Mouse (Mus musculus) MEL (cell line): ENCODE measurements around the gene Cd47. TPM values are rescaled to one million over a fixed set of nuclear protein-coding genes. Genes with fewer than 3 reads are reported as not detected.
A peak's percentile ranks its signal among the peaks of the same experiment; 100 is the strongest.

ENCODE experiments used
- DNase-seq: peaks from one replicate; pipeline ENCODE4 v3.0.0; 2011; ENCODE audit warnings: low read depth, low spot score
- H3K27ac ChIP-seq: 2 replicates; pipeline ENCODE4 v1.5.1; 2012; ENCODE audit warnings: low read depth, mild to moderate bottlenecking, control low read depth, low read length, moderate library complexity; ENCODE audit not compliant: control insufficient read depth
- H3K27me3 ChIP-seq, 2 experiments: fragments of 150-350 bp in 1 of 2; sonication (generic) in 1 of 2; 2 replicates each; pipeline ENCODE4 v1.6.1; 2012; ENCODE audit warnings: low read length in 2 of 2, mild to moderate bottlenecking in 2 of 2, improper control_type of control experiment in 1 of 2, moderate library complexity in 1 of 2; ENCODE audit not compliant: insufficient read depth in 2 of 2, control insufficient read depth in 1 of 2
- H3K36me3 ChIP-seq, 2 experiments: 2 replicates each; pipeline ENCODE4 v1.6.1; 2012 to 2014; ENCODE audit warnings: low read length in 2 of 2, improper control_type of control experiment in 1 of 2, inconsistent platforms in 1 of 2, mild to moderate bottlenecking in 1 of 2; ENCODE audit not compliant: insufficient read depth in 2 of 2, control insufficient read depth in 1 of 2
- H3K4me1 ChIP-seq, 2 experiments: fragments of 150-350 bp in 1 of 2; sonication (generic) in 1 of 2; 2 replicates each; pipeline ENCODE4 v1.6.1; 2012; ENCODE audit warnings: low read length in 2 of 2, improper control_type of control experiment in 1 of 2, mild to moderate bottlenecking in 1 of 2; ENCODE audit not compliant: insufficient read depth in 2 of 2, control insufficient read depth in 1 of 2
- H3K4me3 ChIP-seq, 2 experiments: fragments of 150-350 bp in 1 of 2; sonication (generic) in 1 of 2; 2 replicates each; pipeline ENCODE4 v1.5.1; 2012; ENCODE audit warnings: low read depth in 2 of 2, low read length in 2 of 2, mild to moderate bottlenecking in 2 of 2, moderate library complexity in 2 of 2, control low read depth in 1 of 2, improper control_type of control experiment in 1 of 2; ENCODE audit not compliant: control insufficient read depth in 1 of 2, insufficient read depth in 1 of 2
- H3K79me2 ChIP-seq: 2 replicates; pipeline ENCODE4 v1.6.1; 2012; ENCODE audit warnings: mild to moderate bottlenecking, low read length, moderate library complexity; ENCODE audit not compliant: control insufficient read depth, poor library complexity, insufficient read depth
- H3K9ac ChIP-seq: 2 replicates; pipeline ENCODE4 v1.6.1; 2012; ENCODE audit warnings: low read depth, mild to moderate bottlenecking, control low read depth, low read length, moderate library complexity; ENCODE audit not compliant: control insufficient read depth, poor library complexity, severe bottlenecking
- H3K9me3 ChIP-seq: fragments of 150-350 bp; sonication (generic); replicated peaks from 2 replicates; pipeline ENCODE4 v1.6.1; 2012; ENCODE audit warnings: mild to moderate bottlenecking, low read length, improper control_type of control experiment, moderate library complexity; ENCODE audit not compliant: insufficient read depth
- BHLHE40 ChIP-seq: IDR thresholded peaks from 2 replicates; pipeline ENCODE4 v1.6.1; 2012; ENCODE audit warnings: low read depth, mild to moderate bottlenecking, inconsistent platforms, low read length, improper control_type of control experiment, borderline replicate concordance
- CHD1 ChIP-seq: IDR thresholded peaks from 2 replicates; pipeline ENCODE4 v1.6.1; 2012; ENCODE audit warnings: low read depth, mild to moderate bottlenecking, inconsistent platforms, low read length, improper control_type of control experiment
- CHD2 ChIP-seq: IDR thresholded peaks from 2 replicates; pipeline ENCODE4 v1.6.1; 2011; ENCODE audit warnings: low read length, improper control_type of control experiment
- CTCF ChIP-seq, 3 experiments: IDR thresholded peaks in 2 of 3; conservative IDR thresholded peaks in 1 of 3; 2 replicates each; pipeline ENCODE4 v1.5.1; 2011 to 2012; ENCODE audit warnings: low read length in 3 of 3, low read depth in 2 of 3, mild to moderate bottlenecking in 2 of 3, improper control_type of control experiment in 1 of 3, inconsistent platforms in 1 of 3, mixed read lengths in 1 of 3, moderate library complexity in 1 of 3; ENCODE audit not compliant: control insufficient read depth in 1 of 3, insufficient read depth in 1 of 3, poor library complexity in 1 of 3, severe bottlenecking in 1 of 3
- E2F4 ChIP-seq: IDR thresholded peaks from 2 replicates; pipeline ENCODE4 v1.6.1; 2011; ENCODE audit warnings: low read depth, low read length, improper control_type of control experiment, borderline replicate concordance
- ELF1 ChIP-seq: IDR thresholded peaks from 2 replicates; pipeline ENCODE4 v1.6.1; 2014; ENCODE audit warnings: low read depth, mild to moderate bottlenecking, inconsistent platforms, low read length, improper control_type of control experiment, moderate library complexity
- EP300 ChIP-seq, 2 experiments: IDR thresholded peaks; 2 replicates each; pipeline ENCODE4 v1.6.1; 2011; ENCODE audit warnings: improper control_type of control experiment in 2 of 2, low read length in 2 of 2, low read depth in 1 of 2, mild to moderate bottlenecking in 1 of 2
- ETS1 ChIP-seq: IDR thresholded peaks from 2 replicates; pipeline ENCODE4 v1.6.1; 2012; ENCODE audit warnings: low read depth, mild to moderate bottlenecking, inconsistent platforms, low read length, improper control_type of control experiment, moderate library complexity
- GABPA ChIP-seq: IDR thresholded peaks from 2 replicates; pipeline ENCODE4 v1.6.1; 2012; ENCODE audit warnings: low read depth, mild to moderate bottlenecking, inconsistent platforms, low read length, improper control_type of control experiment, moderate library complexity
- GATA1 ChIP-seq: IDR thresholded peaks from 2 replicates; pipeline ENCODE4 v1.6.1; 2011; ENCODE audit warnings: low read depth, low read length, improper control_type of control experiment
- JUND ChIP-seq: IDR thresholded peaks from 2 replicates; pipeline ENCODE4 v1.6.1; 2011; ENCODE audit warnings: low read depth, mild to moderate bottlenecking, improper control_type of control experiment, low read length
- KAT2A ChIP-seq: conservative IDR thresholded peaks from 2 replicates; pipeline ENCODE4 v1.6.1; 2012; ENCODE audit warnings: low read depth, low read length, improper control_type of control experiment, inconsistent platforms
- MAFK ChIP-seq: IDR thresholded peaks from 2 replicates; pipeline ENCODE4 v1.6.1; 2011; ENCODE audit warnings: low read depth, mild to moderate bottlenecking, low read length, improper control_type of control experiment, borderline replicate concordance
- MAX ChIP-seq: IDR thresholded peaks from 2 replicates; pipeline ENCODE4 v1.6.1; 2011; ENCODE audit warnings: low read length, improper control_type of control experiment
- MAZ ChIP-seq: IDR thresholded peaks from 2 replicates; pipeline ENCODE4 v1.6.1; 2012; ENCODE audit warnings: low read depth, mild to moderate bottlenecking, inconsistent platforms, low read length, improper control_type of control experiment
- MEF2A ChIP-seq: IDR thresholded peaks from 2 replicates; pipeline ENCODE4 v1.6.1; 2014; ENCODE audit warnings: low read depth, mild to moderate bottlenecking, inconsistent platforms, low read length, improper control_type of control experiment; ENCODE audit not compliant: poor library complexity, insufficient replicate concordance, severe bottlenecking; ENCODE audit errors: extremely low read depth
- MXI1 ChIP-seq: IDR thresholded peaks from 2 replicates; pipeline ENCODE4 v1.6.1; 2011; ENCODE audit warnings: mild to moderate bottlenecking, low read depth, low read length, improper control_type of control experiment
- MYB ChIP-seq: IDR thresholded peaks from 2 replicates; pipeline ENCODE4 v1.6.1; 2011; ENCODE audit warnings: mild to moderate bottlenecking, low read depth, low read length, improper control_type of control experiment
- MYC ChIP-seq: IDR thresholded peaks from 2 replicates; pipeline ENCODE4 v1.6.1; 2011; ENCODE audit warnings: low read depth, mild to moderate bottlenecking, low read length, improper control_type of control experiment, moderate library complexity
- NELFE ChIP-seq: IDR thresholded peaks from 2 replicates; pipeline ENCODE4 v1.6.1; 2011; ENCODE audit warnings: low read depth, low read length, improper control_type of control experiment
- NRF1 ChIP-seq: IDR thresholded peaks from 2 replicates; pipeline ENCODE4 v1.6.1; 2014; ENCODE audit warnings: low read depth, mild to moderate bottlenecking, inconsistent platforms, low read length, improper control_type of control experiment, moderate library complexity; ENCODE audit not compliant: poor library complexity, insufficient read depth, severe bottlenecking
- POLR2A ChIP-seq, 2 experiments: IDR thresholded peaks; 2 replicates each; pipeline ENCODE4 v1.6.1; 2011 to 2012; ENCODE audit warnings: low read length in 2 of 2, mild to moderate bottlenecking in 2 of 2, control low read depth in 1 of 2, improper control_type of control experiment in 1 of 2, low read depth in 1 of 2, moderate library complexity in 1 of 2; ENCODE audit not compliant: control insufficient read depth in 1 of 2, insufficient read depth in 1 of 2, poor library complexity in 1 of 2
- POLR2AphosphoS2 ChIP-seq: IDR thresholded peaks from 2 replicates; pipeline ENCODE4 v1.6.1; 2011; ENCODE audit warnings: low read length, improper control_type of control experiment
- POLR2AphosphoS5 ChIP-seq: IDR thresholded peaks from 2 replicates; pipeline ENCODE4 v1.6.1; 2012; ENCODE audit warnings: low read depth, borderline replicate concordance, mild to moderate bottlenecking, inconsistent platforms, low read length, moderate library complexity, mixed read lengths
- RAD21 ChIP-seq: IDR thresholded peaks from 2 replicates; pipeline ENCODE4 v1.6.1; 2011; ENCODE audit warnings: mild to moderate bottlenecking, low read depth, low read length, improper control_type of control experiment
- RCOR1 ChIP-seq: IDR thresholded peaks from 2 replicates; pipeline ENCODE4 v1.6.1; 2012; ENCODE audit warnings: low read depth, mild to moderate bottlenecking, inconsistent platforms, low read length, improper control_type of control experiment
- SIN3A ChIP-seq: IDR thresholded peaks from 2 replicates; pipeline ENCODE4 v1.6.1; 2012; ENCODE audit warnings: low read length, improper control_type of control experiment, inconsistent platforms
- SMC3 ChIP-seq: IDR thresholded peaks from 2 replicates; pipeline ENCODE4 v1.6.1; 2011; ENCODE audit warnings: low read depth, low read length, improper control_type of control experiment
- TAL1 ChIP-seq: IDR thresholded peaks from 2 replicates; pipeline ENCODE4 v1.6.1; 2012; ENCODE audit warnings: mild to moderate bottlenecking, inconsistent platforms, low read length, moderate library complexity, mixed read lengths
- TBP ChIP-seq: IDR thresholded peaks from 2 replicates; pipeline ENCODE4 v1.8.0; 2011; ENCODE audit warnings: low read depth, low read length, improper control_type of control experiment
- TCF12 ChIP-seq: IDR thresholded peaks from 2 replicates; pipeline ENCODE4 v1.6.1; 2014; ENCODE audit warnings: low read depth, mild to moderate bottlenecking, inconsistent platforms, low read length, improper control_type of control experiment, moderate library complexity
- UBTF ChIP-seq: IDR thresholded peaks from 2 replicates; pipeline ENCODE4 v1.6.1; 2012; ENCODE audit warnings: low read depth, mild to moderate bottlenecking, inconsistent platforms, low read length, improper control_type of control experiment, moderate library complexity, borderline replicate concordance; ENCODE audit not compliant: insufficient read depth
- USF1 ChIP-seq: IDR thresholded peaks from 2 replicates; pipeline ENCODE4 v1.6.1; 2014; ENCODE audit warnings: low read depth, mild to moderate bottlenecking, inconsistent platforms, low read length, improper control_type of control experiment, moderate library complexity
- USF2 ChIP-seq, 2 experiments: IDR thresholded peaks; 2 replicates each; pipeline ENCODE4 v1.6.1; 2011 to 2012; ENCODE audit warnings: improper control_type of control experiment in 2 of 2, low read length in 2 of 2, borderline replicate concordance in 1 of 2, inconsistent platforms in 1 of 2, low read depth in 1 of 2, mild to moderate bottlenecking in 1 of 2; ENCODE audit not compliant: insufficient read depth in 1 of 2
- ZKSCAN1 ChIP-seq: IDR thresholded peaks from 2 replicates; pipeline ENCODE4 v1.6.1; 2012; ENCODE audit warnings: low read depth, mild to moderate bottlenecking, inconsistent platforms, low read length, improper control_type of control experiment, moderate library complexity
- ZMIZ1 ChIP-seq: IDR thresholded peaks from 2 replicates; pipeline ENCODE4 v1.6.1; 2012; ENCODE audit warnings: low read depth, mild to moderate bottlenecking, inconsistent platforms, low read length, improper control_type of control experiment, moderate library complexity
- ZNF384 ChIP-seq: IDR thresholded peaks from 2 replicates; pipeline ENCODE4 v1.6.1; 2012; ENCODE audit warnings: low read depth, mild to moderate bottlenecking, inconsistent platforms, low read length, improper control_type of control experiment
- polyA plus RNA-seq, 2 experiments: library from polyadenylated mRNA; stranded (reverse) in 1 of 2; unstranded in 1 of 2; fragments of >175 nt in 1 of 2; fragments of >200 nt in 1 of 2; gene quantifications; 2 replicates each; pipeline versions ENCODE4 v1.2.1 to v1.2.4; 2012; ENCODE audit warnings: low replicate concordance in 2 of 2, low read depth in 1 of 2; ENCODE audit not compliant: insufficient read length in 2 of 2, insufficient read depth in 1 of 2, missing spikeins in 1 of 2
- total RNA-seq: library from RNA; depleted of rRNA; stranded (reverse); fragments of 300-350 nt; gene quantifications from 2 replicates; pipeline ENCODE4 v1.2.3, GENCODE M21; 2012

Gene Cd47
- total and polyA plus RNA-seq, 3 experiments, result 45.9 to 57.5 (median 51.7) TPM

GRCm38 (mm10) chr16:49807862-49808430, 7.6 kb downstream of the Cd47 start:
- no peaks in the 10 kb centered on the region for H3K9me3 ChIP-seq
- no peaks in the 10 kb centered on the region for H3K27me3 ChIP-seq
- H3K4me3 ChIP-seq, result peak overlapping the region; percentile 52 to 69
- peak overlapping the region; percentile 78 for H3K9ac ChIP-seq
- DNase-seq, result peak; percentile 62
- H3K79me2 ChIP-seq, result no peaks in the 10 kb centered on the region; the same call in 1 of the 2 replicates
- H3K36me3 ChIP-seq, result peaks cover 0 to 22% of the 10 kb centered on the region in 2 experiments; a peak in 2 of 4 replicates
- peaks cover 11 to 26% of the 10 kb centered on the region in 2 experiments for H3K4me1 ChIP-seq
- H3K27ac ChIP-seq, result peak overlapping the region; percentile 92
- TF ChIP-seq POLR2AphosphoS5, result no peak
- peak; percentile 44; the same call in 1 of the 2 replicates for TF ChIP-seq E2F4
- TF ChIP-seq MXI1, result peak; percentile 36; the same call in 1 of the 2 replicates
- TF ChIP-seq ZKSCAN1, result no peak
- TF ChIP-seq MEF2A, result no peak
- no peak for TF ChIP-seq RCOR1
- TF ChIP-seq UBTF, result no peak
- TF ChIP-seq GABPA, result no peak
- no peak; the same call in 1 of the 2 replicates for TF ChIP-seq JUND
- no peak for TF ChIP-seq SMC3
- TF ChIP-seq ZMIZ1, result no peak
- TF ChIP-seq CHD2, result no peak
- TF ChIP-seq MYC, result no peak
- TF ChIP-seq RAD21, result no peak
- no peak for TF ChIP-seq TCF12
- TF ChIP-seq POLR2A (IDR thresholded peaks at IDR 0.05; ENCODE audit: control insufficient read depth in 1 of 2, insufficient read depth in 1 of 2, low read depth in 1 of 2, low read length in 2 of 2, poor library complexity in 1 of 2), result 0 out of 4 replicates have a peak, but pooled peaks have one; percentile 18 to 24
- TF ChIP-seq USF1, result no peak
- no peak; the same call in 1 of the 2 replicates for TF ChIP-seq TBP
- TF ChIP-seq ETS1, result no peak
- TF ChIP-seq MAX, result 0 out of 2 replicates have a peak, but pooled peaks have one; percentile 36
- no peak for TF ChIP-seq MAZ
- no peak for TF ChIP-seq EP300 (IDR thresholded peaks at IDR 0.05; ENCODE audit: low read depth in 1 of 2, low read length in 2 of 2)
- no peak for TF ChIP-seq GATA1
- TF ChIP-seq CHD1, result no peak
- 0 out of 2 replicates have a peak, but pooled peaks have one; percentile 18 for TF ChIP-seq SIN3A
- peak; percentile 19; the same call in 1 of the 2 replicates for TF ChIP-seq NELFE
- 0 out of 2 replicates have a peak, but pooled peaks have one; percentile 0 for TF ChIP-seq ZNF384
- no peak for TF ChIP-seq ELF1
- no peak for TF ChIP-seq MYB
- no peak for TF ChIP-seq NRF1
- no peak for TF ChIP-seq TAL1
- TF ChIP-seq CTCF (IDR thresholded peaks at IDR 0.05 in 2 of 3, conservative IDR thresholded peaks at IDR 0.05 in 1 of 3; ENCODE audit: control insufficient read depth in 1 of 3, insufficient read depth in 1 of 3, low read depth in 2 of 3, low read length in 3 of 3, poor library complexity in 1 of 3, severe bottlenecking in 1 of 3), result no peak
- TF ChIP-seq KAT2A, result no peak
- TF ChIP-seq USF2 (IDR thresholded peaks at IDR 0.05; ENCODE audit: borderline replicate concordance in 1 of 2, insufficient read depth in 1 of 2, low read depth in 1 of 2, low read length in 2 of 2), result no peak
- no peak for TF ChIP-seq BHLHE40
- TF ChIP-seq POLR2AphosphoS2, result no peak
- no peak for TF ChIP-seq MAFK
